Mouse (Mus musculus) layer of hippocampus, adult 11-12 months (tissue): Measurements from ENCODE around the gene Stoml2.
"Not testable (repeated sequence)": the region's sequence is repeated elsewhere in the genome, so short reads cannot be mapped to it uniquely, and the experiment has no call there.

ENCODE experiments used
- DNase-seq: peaks from one replicate; pipeline ENCODE4 v3.0.0; 2022; ENCODE audit warnings: low spot score

Gene Stoml2

DNA sequence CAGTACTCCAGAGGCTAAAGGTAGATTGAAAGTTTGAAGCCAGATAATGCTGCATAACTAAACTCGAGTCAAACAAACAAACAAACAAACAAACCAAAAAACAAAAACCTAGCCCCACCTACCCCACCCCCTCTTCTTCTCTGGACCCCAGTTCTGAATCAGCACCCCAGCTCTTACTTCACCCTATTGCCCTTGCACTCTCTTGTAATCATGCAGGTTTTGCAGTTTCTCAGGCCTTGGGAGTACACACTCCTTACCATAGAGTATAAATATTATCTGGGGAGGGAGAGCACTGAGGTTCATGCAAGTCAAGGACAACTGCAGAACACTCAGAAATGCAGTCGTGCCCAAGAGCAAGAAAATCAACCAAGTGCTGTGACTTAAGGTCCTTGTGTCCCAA is 30.2 kb downstream of the Stoml2 start:
- no peak for DNase-seq

- DNase-seq: peak; percentile 99
These were observed 31.1 kb downstream of the Stoml2 start, which contains the start of gene Vcp for GRCm38 (mm10) chr4:43000141-43000986. Gene Vcp, minus strand, starts transcription at chr4:43000507.

GRCm38 (mm10) chr4:42999451-43000140 is 31.9 kb downstream of the Stoml2 start:
- DNase-seq: peak; percentile 75

DNA sequence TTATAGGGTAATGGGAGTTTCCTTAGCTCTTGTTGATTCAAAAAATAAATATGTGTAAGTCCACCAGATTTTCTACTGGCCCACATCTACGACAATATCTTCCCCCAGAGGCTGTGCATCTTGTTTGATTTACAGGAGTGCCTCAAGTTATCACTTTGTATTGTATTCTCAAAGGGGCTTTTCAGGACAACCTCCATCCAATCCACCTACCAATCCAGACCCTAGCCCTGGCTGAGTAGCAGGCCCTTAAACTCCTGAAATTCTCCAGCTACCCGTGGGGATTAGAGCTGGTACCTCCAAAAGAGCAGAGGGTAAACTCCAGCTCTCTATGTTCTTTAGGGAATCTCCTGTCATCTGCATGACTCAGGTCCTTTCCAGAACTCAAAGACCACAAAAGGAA is 33.5 kb downstream of the Stoml2 start:
- DNase-seq: no peak

DNA sequence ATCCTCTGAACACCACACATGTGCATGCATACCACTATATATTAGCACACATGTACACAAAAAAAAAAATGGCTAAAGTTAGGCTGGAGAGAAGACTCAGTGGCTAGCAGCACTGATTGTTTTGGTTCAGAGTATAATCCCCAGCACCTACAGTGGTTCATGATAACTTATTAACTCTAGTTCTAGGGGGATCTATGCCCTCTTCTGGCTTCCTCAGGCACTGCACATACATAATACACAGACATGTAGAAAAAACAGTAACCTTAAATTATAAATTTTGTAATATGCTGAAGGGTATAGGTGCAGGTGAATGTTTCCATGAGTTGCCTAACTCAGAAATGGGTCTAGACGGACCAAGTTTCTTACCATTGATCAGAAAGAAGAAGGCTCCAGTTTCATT is 43.2 kb downstream of the Stoml2 start:
- no peak for DNase-seq

DNA sequence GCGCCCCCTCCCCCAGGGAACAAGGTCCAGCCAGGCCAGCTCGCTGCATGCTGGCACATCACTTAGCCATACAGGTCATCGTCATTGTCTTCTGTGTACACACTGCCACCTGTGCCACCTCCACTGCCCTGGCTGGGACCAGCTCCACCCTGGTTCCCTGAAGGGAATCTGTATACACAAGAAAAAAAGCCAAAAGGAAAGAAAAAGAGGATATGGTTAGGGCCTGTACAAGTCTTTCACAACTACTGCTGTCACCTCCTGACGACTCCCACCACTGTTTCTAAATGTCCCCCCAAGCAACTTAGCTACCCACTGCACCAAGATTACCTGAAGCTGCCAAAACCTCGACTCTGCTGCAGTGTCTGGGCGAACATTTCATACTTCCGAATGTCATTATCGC is 51.0 kb downstream of the Stoml2 start:
- DNase-seq: not testable (repeated sequence)

GRCm38 (mm10) chr4:42978062-42978461 is 53.4 kb downstream of the Stoml2 start:
- no peak for DNase-seq
